Mouse (Mus musculus) midbrain, embryonic 13.5 days (tissue): ENCODE measurements at regions not wholly inside any gene's neighbourhood (a gene's known extent, or its start where the extent isn't known, plus 50 kb on each side); places are given as distances from the start of the nearest gene placed in this dataset.

Experiments
- ATAC-seq: fragments of 200-750 bp; cut with Nextera tagmentation; 2 replicates; pipeline ENCODE4 v1.8.0; 2017; ENCODE audit warnings: mild to moderate bottlenecking, moderate TSS enrichment, moderate library complexity
- H3K27ac ChIP-seq: fragments of 300-500 bp; sonication (generic); 2 replicates; pipeline ENCODE4 v1.5.1; 2015; ENCODE audit warnings: inconsistent platforms, mild to moderate bottlenecking, moderate library complexity
- H3K27me3 ChIP-seq: fragments of 300-500 bp; sonication (generic); 2 replicates; pipeline ENCODE4 v1.6.1; 2015; ENCODE audit warnings: mild to moderate bottlenecking, inconsistent platforms
- H3K36me3 ChIP-seq: fragments of 300-500 bp; sonication (generic); 2 replicates; pipeline ENCODE4 v1.6.1; 2015; ENCODE audit warnings: mild to moderate bottlenecking, inconsistent platforms
- H3K4me1 ChIP-seq: fragments of 300-500 bp; sonication (generic); replicated peaks from 2 replicates; pipeline ENCODE4 v1.6.1; 2015; ENCODE audit warnings: inconsistent platforms
- H3K4me2 ChIP-seq: fragments of 300-500 bp; sonication (generic); replicated peaks from 2 replicates; pipeline ENCODE4 v1.6.1; 2015; ENCODE audit warnings: moderate library complexity, mild to moderate bottlenecking, inconsistent platforms
- H3K4me3 ChIP-seq: fragments of 300-500 bp; sonication (generic); replicated peaks from 2 replicates; pipeline ENCODE4 v1.5.1; 2015; ENCODE audit warnings: mild to moderate bottlenecking, inconsistent platforms
- H3K9ac ChIP-seq: fragments of 300-500 bp; sonication (generic); replicated peaks from 2 replicates; pipeline ENCODE4 v1.6.1; 2015; ENCODE audit warnings: mild to moderate bottlenecking, inconsistent platforms
- H3K9me3 ChIP-seq: fragments of 300-500 bp; sonication (generic); 2 replicates; pipeline ENCODE4 v1.6.1; 2016; ENCODE audit warnings: mild to moderate bottlenecking, inconsistent platforms
- WGBS: fragments of 180-500 bp; shearing (Covaris S2); methylation state at CpG from one replicate; pipeline ENCODE4 v1.1.7; 2015; 5-methylcytosine and 5-hydroxymethylcytosine counted together

DNA sequence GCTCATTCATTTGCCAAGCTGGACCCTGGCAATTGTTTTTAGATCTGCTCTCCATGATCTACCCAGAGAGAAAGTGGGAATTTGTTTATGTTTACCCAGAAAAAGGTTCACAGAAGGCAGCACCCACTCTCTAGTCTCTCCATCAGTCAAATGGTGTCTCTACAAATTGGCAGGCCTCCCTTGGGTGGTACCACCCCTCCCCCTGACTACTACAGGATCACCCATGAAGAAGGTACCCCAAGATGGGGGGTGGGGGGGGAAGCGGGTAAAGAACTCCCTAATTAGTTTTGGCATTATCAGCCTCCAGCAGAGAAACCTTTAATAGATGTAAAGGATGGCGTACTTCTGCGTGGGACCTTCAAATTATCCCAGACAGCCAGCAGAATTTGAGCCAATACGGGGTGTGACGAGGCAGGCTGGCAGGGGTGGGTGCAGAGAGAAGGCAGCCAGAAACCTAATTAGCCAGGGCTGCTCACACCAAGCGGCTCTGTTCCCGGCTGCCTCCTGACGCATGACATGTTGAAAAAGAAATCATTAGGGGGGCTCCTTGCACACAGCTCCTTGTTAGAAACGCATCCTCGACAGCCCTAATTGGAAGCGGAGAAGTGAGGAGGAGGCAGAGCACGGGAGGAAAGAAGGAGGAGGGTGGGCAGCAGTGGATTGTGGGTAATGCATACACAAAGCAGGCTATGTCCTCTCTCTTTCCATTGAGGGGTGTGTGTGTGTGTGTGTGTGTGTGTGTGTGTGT, 220.7 kb downstream of the Suds3 start:
- H3K9ac ChIP-seq = no peak overlapping the region
- H3K27me3 ChIP-seq = no peaks in the 10 kb centered on the region
- peak; percentile 94 for ATAC-seq
- no peak overlapping the region for H3K4me3 ChIP-seq
- H3K4me2 ChIP-seq = peak overlapping the region; percentile 23
- no peaks in the 10 kb centered on the region for H3K36me3 ChIP-seq
- peaks cover 9% of the 10 kb centered on the region; the same call in 1 of the 2 replicates for H3K4me1 ChIP-seq
- H3K27ac ChIP-seq = peak overlapping the region; percentile 79
- 40% methylated on average over 12 of the region's 12 CpGs for WGBS
- no peaks in the 10 kb centered on the region for H3K9me3 ChIP-seq

DNA sequence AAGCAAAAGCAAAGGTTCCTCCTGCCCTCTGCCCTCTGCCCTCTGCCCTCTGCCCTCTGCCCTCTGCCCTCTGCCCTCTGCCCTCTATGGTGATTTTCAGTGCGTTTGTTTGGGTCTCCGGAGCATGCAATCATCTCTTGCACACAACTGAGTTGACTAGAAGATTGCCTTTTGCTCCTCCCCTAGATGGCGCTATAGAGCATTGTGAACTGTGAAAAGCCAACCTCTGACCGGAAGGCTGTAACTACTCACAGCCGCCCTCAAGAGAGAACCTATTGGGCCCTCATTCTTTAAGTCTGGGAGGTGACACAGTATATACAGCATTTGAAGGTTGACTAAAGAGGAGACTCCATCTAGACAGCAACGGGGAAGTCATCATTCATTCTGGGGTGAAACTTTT, 221.3 kb downstream of the Suds3 start:
- Histone ChIP-seq H3K4me3 (no peak overlapping the region), H3K4me1 (peaks cover 9% of the 10 kb centered on the region; the same call in 1 of the 2 replicates), H3K4me2 (no peak overlapping the region), H3K9ac (no peak overlapping the region), H3K36me3 (no peaks in the 10 kb centered on the region), H3K27me3 (no peaks in the 10 kb centered on the region), H3K27ac (peak overlapping the region; percentile 79), H3K9me3 (no peaks in the 10 kb centered on the region)
- 82% methylated on average over 6 of the region's 6 CpGs for WGBS
- no peak for ATAC-seq

DNA sequence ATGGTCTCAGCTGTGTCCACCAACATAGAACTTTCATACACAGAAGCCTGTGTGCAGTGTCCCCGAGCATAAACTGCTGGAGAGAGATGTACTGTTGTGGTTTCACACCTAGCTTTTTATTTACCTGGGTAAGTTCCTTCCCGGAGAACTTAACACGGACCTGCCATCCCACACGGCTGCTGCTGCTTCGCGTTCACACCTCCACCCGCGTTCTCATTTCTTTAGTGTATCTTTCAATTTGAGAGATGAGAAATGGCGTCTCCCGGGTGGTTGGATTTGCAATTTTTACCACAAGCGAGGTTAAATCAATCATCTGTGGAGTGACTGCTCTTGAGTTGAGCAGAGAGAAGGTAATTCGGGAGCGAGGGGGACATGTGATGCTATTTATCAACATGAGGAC, 223.0 kb downstream of the Suds3 start:
- Histone ChIP-seq H3K27me3 (no peaks in the 10 kb centered on the region), H3K4me2 (no peak overlapping the region), H3K27ac (no peak overlapping the region), H3K9me3 (no peaks in the 10 kb centered on the region), H3K36me3 (no peaks in the 10 kb centered on the region), H3K4me3 (no peak overlapping the region), H3K9ac (no peak overlapping the region), H3K4me1 (peaks cover 9% of the 10 kb centered on the region; the same call in 1 of the 2 replicates)
- WGBS = 88% methylated on average over 13 of the region's 13 CpGs
- ATAC-seq = no peak

DNA sequence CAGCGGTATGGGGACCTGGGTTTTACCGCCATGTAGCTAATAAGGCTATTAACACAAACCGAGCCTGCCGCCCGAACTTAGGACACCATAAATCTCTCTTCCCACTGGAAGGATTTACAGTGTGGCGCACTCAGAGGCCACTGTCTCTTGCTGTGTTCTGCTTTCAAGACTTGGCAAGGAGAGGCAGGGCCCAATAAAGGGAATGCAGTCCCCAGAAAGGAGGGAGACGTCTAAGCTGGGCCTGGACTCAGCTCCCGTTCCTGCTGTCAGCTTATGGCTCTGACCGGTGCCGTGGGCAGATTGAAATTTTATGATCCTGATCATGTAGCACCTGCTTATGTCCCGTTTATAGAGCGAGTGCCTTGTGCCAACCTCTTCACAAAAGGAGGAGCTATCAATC, 226.7 kb downstream of the Suds3 start:
- no peak for ATAC-seq
- Histone ChIP-seq H3K9ac (no peak overlapping the region), H3K9me3 (no peaks in the 10 kb centered on the region), H3K4me1 (peaks cover 8% of the 10 kb centered on the region), H3K4me2 (no peak overlapping the region), H3K27ac (no peak overlapping the region), H3K36me3 (no peaks in the 10 kb centered on the region), H3K4me3 (no peak overlapping the region), H3K27me3 (no peaks in the 10 kb centered on the region)
- 89% methylated on average over 12 of the region's 12 CpGs for WGBS

DNA sequence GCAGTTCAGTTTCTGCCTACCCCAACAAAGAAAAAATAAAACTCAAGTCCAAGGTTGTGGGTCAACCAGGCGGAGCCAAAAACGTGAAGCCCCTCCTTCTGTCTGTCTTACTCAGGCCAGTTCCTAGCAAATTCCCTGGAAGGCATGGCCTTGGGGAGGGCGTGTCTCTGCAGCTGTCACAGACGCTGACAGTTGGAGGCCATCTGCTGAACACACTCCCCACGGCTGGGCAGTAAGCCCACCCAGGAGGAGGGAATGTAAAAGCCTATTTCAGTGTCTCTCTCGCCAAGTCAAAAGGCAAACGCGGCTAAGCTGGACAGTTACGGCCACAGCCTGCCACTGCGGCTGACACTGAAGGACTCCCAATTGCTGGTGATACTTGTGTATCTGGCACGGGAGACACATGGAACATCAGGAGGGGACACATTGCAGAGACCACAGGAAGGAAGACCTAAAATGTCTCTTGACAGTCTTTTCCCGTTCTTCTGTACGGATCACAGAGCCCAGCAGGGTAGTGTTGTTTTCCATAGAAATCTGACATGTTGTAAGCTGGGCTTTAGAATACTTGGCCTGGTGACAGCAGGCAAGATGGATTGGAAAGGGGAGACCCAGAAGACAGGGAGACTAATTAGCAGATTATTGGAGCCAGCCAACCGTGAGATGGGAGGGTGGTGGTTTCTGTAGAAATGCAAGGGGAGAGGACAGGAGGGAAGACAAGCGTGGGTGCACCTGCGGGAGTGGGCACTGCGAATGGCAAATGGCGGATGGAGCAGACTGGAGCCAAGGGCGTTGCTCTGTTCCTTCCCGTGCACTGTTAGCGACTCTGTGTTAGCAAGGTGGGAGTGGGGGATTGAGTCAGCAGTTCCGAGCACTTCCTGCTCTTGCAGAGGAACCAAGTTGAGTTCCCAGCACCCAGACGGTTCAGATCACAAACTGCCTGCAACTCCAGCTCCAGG, 229.5 kb downstream of the Suds3 start:
- Histone ChIP-seq H3K9me3 (no peaks in the 10 kb centered on the region), H3K27ac (peak overlapping the region; percentile 11; the same call in 1 of the 2 replicates), H3K27me3 (no peaks in the 10 kb centered on the region), H3K36me3 (no peaks in the 10 kb centered on the region), H3K9ac (no peak overlapping the region), H3K4me2 (no peak overlapping the region), H3K4me3 (no peak overlapping the region), H3K4me1 (peaks cover 8% of the 10 kb centered on the region)
- ATAC-seq = 0 out of 2 replicates have a peak, but pooled peaks have one; percentile 69
- 54% methylated on average over 23 of the region's 23 CpGs for WGBS

DNA sequence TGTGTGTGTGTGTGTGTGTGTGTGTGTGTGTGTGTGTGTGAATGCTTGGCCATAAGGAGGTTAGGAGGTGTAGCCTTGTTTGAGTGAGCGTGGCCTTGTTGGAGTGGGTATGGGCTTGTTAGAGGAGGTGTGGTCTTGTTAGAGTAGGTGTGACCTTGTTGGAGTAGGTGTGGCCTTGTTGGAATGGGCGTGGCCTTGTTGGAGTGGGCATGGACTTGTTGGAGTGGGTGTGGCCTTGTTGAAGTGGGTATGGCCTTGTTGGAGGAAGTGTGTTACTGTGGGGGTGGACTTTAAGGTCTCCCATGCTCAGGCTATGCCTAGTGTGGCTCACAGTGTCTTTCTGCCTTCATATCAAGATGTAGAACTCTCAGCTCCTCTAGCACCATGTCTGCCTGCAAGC, 236.2 kb downstream of the Suds3 start:
- WGBS = 83% methylated on average over 2 of the region's 2 CpGs
- Histone ChIP-seq H3K4me3 (no peak overlapping the region), H3K9me3 (no peaks in the 10 kb centered on the region), H3K27me3 (no peaks in the 10 kb centered on the region), H3K9ac (no peak overlapping the region), H3K36me3 (no peaks in the 10 kb centered on the region), H3K4me1 (no peaks in the 10 kb centered on the region), H3K4me2 (no peak overlapping the region), H3K27ac (no peak overlapping the region)
- ATAC-seq = no peak

DNA sequence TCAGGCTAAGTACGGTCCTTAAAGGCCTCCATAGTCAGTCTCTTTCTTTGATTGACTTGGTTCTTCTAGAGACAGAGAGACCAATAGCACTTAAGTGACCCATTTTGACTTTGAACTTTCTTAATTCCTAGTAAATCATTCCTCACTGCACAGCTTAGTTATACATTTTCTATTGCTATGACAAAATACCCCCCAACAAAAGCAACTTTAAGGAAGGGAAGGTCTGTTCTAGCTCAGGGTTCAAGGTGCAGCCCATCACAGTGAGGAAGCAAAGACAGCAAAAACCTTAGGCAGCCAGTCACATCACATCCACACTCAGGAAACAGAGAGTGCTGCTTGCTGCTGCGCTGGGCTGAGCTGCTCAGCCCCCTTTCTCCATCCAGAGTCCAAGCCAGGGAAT, 241.0 kb downstream of the Suds3 start:
- H3K27me3 ChIP-seq = no peaks in the 10 kb centered on the region

DNA sequence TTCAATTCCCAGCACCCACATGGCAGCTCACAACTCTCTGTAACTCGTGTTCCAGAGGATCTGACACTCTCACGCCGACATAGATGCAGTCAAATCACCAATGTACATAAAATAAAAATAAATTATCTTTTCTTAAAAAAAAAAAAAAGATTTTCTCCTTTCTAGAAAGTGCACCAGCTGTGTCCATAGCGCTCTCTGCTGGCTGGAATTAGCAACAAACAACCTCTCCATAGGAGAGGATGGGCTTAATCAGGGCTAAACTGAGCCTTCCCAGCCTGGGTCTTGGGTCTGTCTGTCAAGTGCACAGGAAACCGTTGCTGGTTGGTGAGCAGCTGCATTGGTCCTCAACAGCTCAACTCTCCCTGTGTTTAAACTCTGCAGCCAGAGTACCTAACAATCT, 247.8 kb downstream of the Suds3 start:
- Histone ChIP-seq H3K9ac (no peak overlapping the region), H3K9me3 (no peaks in the 10 kb centered on the region), H3K27ac (no peak overlapping the region), H3K27me3 (no peaks in the 10 kb centered on the region), H3K36me3 (no peaks in the 10 kb centered on the region), H3K4me1 (no peaks in the 10 kb centered on the region), H3K4me2 (no peak overlapping the region), H3K4me3 (no peak overlapping the region)
- WGBS = 80% methylated on average over 5 of the region's 5 CpGs
- no peak for ATAC-seq

More for the DNA sequence above, 241.0 kb downstream of the Suds3 start:
- Histone ChIP-seq H3K4me2 (no peak overlapping the region), H3K4me3 (no peak overlapping the region), H3K27ac (no peak overlapping the region), H3K9me3 (no peaks in the 10 kb centered on the region), H3K36me3 (no peaks in the 10 kb centered on the region), H3K4me1 (no peaks in the 10 kb centered on the region), H3K9ac (no peak overlapping the region)
- no peak for ATAC-seq
- WGBS = 67% methylated on average over 2 of the region's 2 CpGs

DNA sequence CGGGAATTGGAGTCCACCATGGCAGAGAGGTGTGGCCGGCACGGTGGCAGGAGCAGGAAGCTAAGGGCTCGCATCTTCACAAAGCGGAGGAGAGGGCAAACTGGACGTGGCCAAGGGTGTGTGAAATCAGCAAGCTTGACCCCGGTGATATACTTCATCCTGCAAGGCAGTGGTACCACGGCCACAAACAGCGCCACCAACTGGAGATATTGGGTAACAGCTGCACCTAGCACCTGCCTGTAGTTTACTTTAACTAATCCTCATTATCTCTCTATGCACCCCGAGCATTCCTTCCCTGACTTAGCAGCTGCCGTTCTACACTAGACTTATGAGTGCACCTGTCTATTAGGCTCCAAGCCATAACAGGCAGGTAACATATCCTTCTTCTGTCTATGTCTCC, 251.6 kb downstream of the Suds3 start:
- H3K4me3 ChIP-seq = no peak overlapping the region
- H3K9me3 ChIP-seq = peaks cover 3% of the 10 kb centered on the region; the same call in 1 of the 2 replicates
- H3K9ac ChIP-seq = no peak overlapping the region
- WGBS = 87% methylated on average over 11 of the region's 11 CpGs
- no peaks in the 10 kb centered on the region for H3K4me1 ChIP-seq
- no peak for ATAC-seq
- no peaks in the 10 kb centered on the region for H3K36me3 ChIP-seq
- no peaks in the 10 kb centered on the region for H3K27me3 ChIP-seq
- no peak overlapping the region for H3K27ac ChIP-seq
- H3K4me2 ChIP-seq = no peak overlapping the region

DNA sequence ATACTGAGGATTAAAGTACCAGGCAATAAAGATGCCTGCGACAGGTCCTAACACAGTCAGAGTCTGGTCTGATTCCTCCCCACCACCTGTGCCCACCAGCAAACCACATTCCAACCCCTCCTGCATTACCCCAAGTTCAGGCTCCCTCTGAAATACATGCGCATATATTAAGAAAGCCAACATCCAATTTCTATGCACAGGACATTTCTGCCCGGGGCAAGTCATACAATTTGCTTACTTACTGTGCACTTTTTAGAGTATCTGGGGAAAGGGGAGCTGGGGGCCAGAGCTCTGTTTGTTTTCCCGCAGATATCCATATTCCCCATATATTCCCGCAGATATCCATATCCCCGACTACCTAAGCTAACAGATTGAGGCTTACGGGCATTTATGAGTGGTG, 261.1 kb upstream of the Srrm4 start:
- Histone ChIP-seq H3K27ac (no peak overlapping the region), H3K4me1 (peaks cover 12% of the 10 kb centered on the region), H3K4me3 (no peak overlapping the region), H3K9ac (no peak overlapping the region), H3K4me2 (no peak overlapping the region), H3K27me3 (no peaks in the 10 kb centered on the region), H3K36me3 (no peaks in the 10 kb centered on the region), H3K9me3 (no peaks in the 10 kb centered on the region)
- 70% methylated on average over 7 of the region's 7 CpGs for WGBS
- no peak for ATAC-seq

DNA sequence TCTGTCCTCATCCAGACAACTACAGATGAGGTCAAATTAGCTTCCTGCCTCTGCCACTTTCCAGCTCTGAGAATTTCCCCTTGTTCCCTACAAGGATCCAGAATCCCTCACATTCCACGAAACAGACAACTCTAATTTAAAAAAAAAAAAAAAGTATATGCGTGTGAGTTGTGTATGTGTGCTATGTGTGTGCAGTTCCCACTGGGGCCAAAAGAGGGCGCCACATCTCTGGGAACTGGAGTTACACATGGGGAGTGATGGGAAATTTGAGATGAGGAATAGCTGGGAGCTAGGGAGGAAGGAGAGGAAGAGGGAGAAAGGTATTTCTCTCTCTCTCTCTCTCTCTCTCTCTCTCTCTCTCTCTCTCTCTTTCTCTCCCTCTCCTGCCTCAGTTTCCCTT, 240.3 kb upstream of the Srrm4 start:
- Histone ChIP-seq H3K9ac (no peak overlapping the region), H3K27me3 (no peaks in the 10 kb centered on the region), H3K4me1 (peaks cover 3% of the 10 kb centered on the region; the same call in 1 of the 2 replicates), H3K4me3 (no peak overlapping the region), H3K4me2 (no peak overlapping the region), H3K36me3 (no peaks in the 10 kb centered on the region), H3K27ac (no peak overlapping the region), H3K9me3 (no peaks in the 10 kb centered on the region)
- WGBS = 76% methylated on average over 3 of the region's 3 CpGs
- ATAC-seq = no peak

DNA sequence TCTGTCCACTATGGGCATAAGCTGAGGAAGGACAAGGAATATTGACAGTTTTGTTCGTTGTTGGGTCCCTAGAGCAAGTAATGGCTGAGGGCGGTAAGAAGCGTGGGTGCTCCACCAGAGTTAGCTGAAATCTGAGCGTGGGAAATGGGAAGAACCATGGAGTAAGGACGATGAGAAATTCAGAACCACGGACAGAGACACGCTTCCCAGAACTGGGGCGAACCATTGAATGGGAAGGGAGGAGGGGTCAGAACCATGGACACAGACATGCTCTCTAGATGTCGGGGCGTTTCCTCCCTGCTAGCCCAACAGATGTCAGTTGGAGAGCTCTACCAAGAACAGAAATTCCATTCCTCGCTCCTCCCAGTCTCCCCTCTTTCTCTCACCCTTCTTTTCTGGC, 238.2 kb upstream of the Srrm4 start:
- no peaks in the 10 kb centered on the region for H3K9me3 ChIP-seq
- no peaks in the 10 kb centered on the region for H3K27me3 ChIP-seq
- H3K27ac ChIP-seq = no peak overlapping the region
- H3K36me3 ChIP-seq = no peaks in the 10 kb centered on the region
- H3K4me1 ChIP-seq = peaks cover 3% of the 10 kb centered on the region; the same call in 1 of the 2 replicates
- H3K4me2 ChIP-seq = no peak overlapping the region
- H3K9ac ChIP-seq = no peak overlapping the region
- H3K4me3 ChIP-seq = no peak overlapping the region
- WGBS = 13% methylated on average over 11 of the region's 11 CpGs
- ATAC-seq = no peak
